Mouse (Mus musculus) bone marrow, adult 2 months (tissue): ENCODE measurements around the gene Arid3c.
"Not testable (repeated sequence)": the region's sequence is repeated elsewhere in the genome, so short reads cannot be mapped to it uniquely, and the experiment has no call there.

ENCODE experiments used
- CTCF ChIP-seq: fragments of 200-500 bp; IDR thresholded peaks from 2 replicates; pipeline ENCODE4 v1.5.1; 2011; ENCODE audit warnings: low read length, control low read depth; ENCODE audit not compliant: control insufficient read depth, insufficient read depth
- POLR2A ChIP-seq: fragments of 200-500 bp; IDR thresholded peaks from 2 replicates; pipeline ENCODE4 v1.6.1; 2011; ENCODE audit warnings: low read depth, mild to moderate bottlenecking, control low read depth, low read length, borderline replicate concordance; ENCODE audit not compliant: control insufficient read depth

- TF ChIP-seq CTCF, POLR2A: not testable (repeated sequence)
Measured at GRCm38 (mm10) chr4:41695800-41696199, 35.1 kb downstream of the Arid3c start.
